Mouse (Mus musculus) lung, postnatal 0 days (tissue): Measurements from ENCODE around the gene Slc7a10. TPM values are rescaled to one million over a fixed set of nuclear protein-coding genes. Genes with fewer than 3 reads are reported as not detected.

ENCODE experiments used
- ATAC-seq: fragments of 200-750 bp; cut with Nextera tagmentation; 2 replicates; pipeline ENCODE4 v1.8.0; 2017; ENCODE audit warnings: moderate library complexity
- DNase-seq: peaks from one replicate; pipeline ENCODE4 v3.0.0-alpha.2; 2016; ENCODE audit warnings: low spot score
- H3K27ac ChIP-seq: fragments of 300-500 bp; sonication (generic); 2 replicates; pipeline ENCODE4 v1.5.1; 2014; ENCODE audit warnings: antibody characterized with exemption, mild to moderate bottlenecking, low read length, mixed read lengths
- H3K27me3 ChIP-seq: fragments of 300-500 bp; sonication (generic); replicated peaks from 2 replicates; pipeline ENCODE4 v1.6.1; 2014; ENCODE audit warnings: low read length, mixed read lengths; ENCODE audit not compliant: insufficient read depth
- H3K36me3 ChIP-seq: fragments of 300-500 bp; sonication (generic); 2 replicates; pipeline ENCODE4 v1.6.1; 2014; ENCODE audit warnings: low read length, mixed read lengths; ENCODE audit not compliant: insufficient read depth
- H3K4me1 ChIP-seq: fragments of 300-500 bp; sonication (generic); 2 replicates; pipeline ENCODE4 v1.6.1; 2014; ENCODE audit warnings: antibody characterized with exemption, low read depth, low read length, mixed read lengths; ENCODE audit not compliant: insufficient read depth
- H3K4me2 ChIP-seq: fragments of 300-500 bp; sonication (generic); replicated peaks from 2 replicates; pipeline ENCODE4 v1.6.1; 2014; ENCODE audit warnings: low read depth, mild to moderate bottlenecking, low read length, moderate library complexity, mixed read lengths
- H3K4me3 ChIP-seq: fragments of 300-500 bp; sonication (generic); 2 replicates; pipeline ENCODE4 v1.5.1; 2014; ENCODE audit warnings: low read depth, low read length
- H3K9ac ChIP-seq: fragments of 300-500 bp; sonication (generic); replicated peaks from 2 replicates; pipeline ENCODE4 v1.6.1; 2014; ENCODE audit warnings: low read depth, mild to moderate bottlenecking
- H3K9me3 ChIP-seq: fragments of 300-500 bp; sonication (generic); 2 replicates; pipeline ENCODE4 v1.6.1; 2016; ENCODE audit warnings: low read length, mixed read lengths
- CTCF ChIP-seq: IDR thresholded peaks from 2 replicates; pipeline ENCODE4 v1.5.1; 2016; ENCODE audit warnings: antibody characterized with exemption, mild to moderate bottlenecking
- EP300 ChIP-seq: IDR thresholded peaks from 2 replicates; pipeline ENCODE4 v1.6.1; 2016; ENCODE audit warnings: antibody characterized with exemption, mild to moderate bottlenecking, control low read depth
- WGBS: fragments of 180-500 bp; shearing (Covaris S2); extraction: QIAGEN DNeasy Blood & Tissue Kit; methylation state at CpG from one replicate; pipeline ENCODE4 v1.1.7; 2014; 5-methylcytosine and 5-hydroxymethylcytosine counted together
- polyA plus RNA-seq: library from polyadenylated mRNA; unstranded; fragments of >200 nt; fragmentation: Nextera tagmentation; extraction: Ambion mirVana; gene quantifications from 2 replicates; pipeline ENCODE4 v1.2.1, GENCODE M21; 2015

The Slc7a10 gene
- polyA plus RNA-seq, 1 experiment from 2014 or later = 21.7 TPM

- peak overlapping the region; percentile 59 for H3K4me2 ChIP-seq
- H3K27me3 ChIP-seq = peaks cover 19% of the 10 kb centered on the region
- DNase-seq (peak; percentile 42), ATAC-seq (peak; percentile 69)
- TF ChIP-seq CTCF = peak; percentile 63
- no peak for TF ChIP-seq EP300
- no peak overlapping the region for H3K9ac ChIP-seq
- peak overlapping the region; percentile 26 for H3K4me3 ChIP-seq
- 0 out of 2 replicates have a peak, but pooled peaks cover 2% of the 10 kb centered on the region for H3K4me1 ChIP-seq
- no peak overlapping the region for H3K27ac ChIP-seq
- H3K36me3 ChIP-seq = no peaks in the 10 kb centered on the region
- 2% methylated on average over 53 of the region's 54 CpGs for WGBS
- peaks cover 4% of the 10 kb centered on the region for H3K9me3 ChIP-seq
Observed at GRCm38 (mm10) chr7:35184833-35185724, 1.1 kb upstream of the Slc7a10 start.

GRCm38 (mm10) chr7:35189699-35190098, 3.5 kb downstream of the Slc7a10 start:
- Histone ChIP-seq H3K4me3 (no peak overlapping the region), H3K9ac (no peak overlapping the region), H3K27ac (no peak overlapping the region), H3K9me3 (no peaks in the 10 kb centered on the region), H3K36me3 (no peaks in the 10 kb centered on the region), H3K27me3 (peaks cover 19% of the 10 kb centered on the region), H3K4me1 (0 out of 2 replicates have a peak, but pooled peaks cover 2% of the 10 kb centered on the region), H3K4me2 (no peak overlapping the region)
- 47% methylated on average over 5 of the region's 5 CpGs for WGBS
- TF ChIP-seq EP300 = no peak
- TF ChIP-seq CTCF = no peak
- no peak for DNase-seq
- ATAC-seq = no peak

- Histone ChIP-seq H3K4me3 (no peak overlapping the region), H3K4me1 (no peaks in the 10 kb centered on the region), H3K9me3 (no peaks in the 10 kb centered on the region), H3K9ac (no peak overlapping the region), H3K27me3 (peaks cover 7% of the 10 kb centered on the region), H3K27ac (no peak overlapping the region), H3K36me3 (no peaks in the 10 kb centered on the region), H3K4me2 (no peak overlapping the region)
- no peak for DNase-seq
- 34% methylated on average over 2 of the region's 2 CpGs for WGBS
- ATAC-seq = no peak
- TF ChIP-seq EP300 (no peak), CTCF (no peak)
Observed at GRCm38 (mm10) chr7:35191276-35191675, 5.1 kb downstream of the Slc7a10 start.

GRCm38 (mm10) chr7:35197022-35197421, 10.8 kb downstream of the Slc7a10 start:
- TF ChIP-seq CTCF (no peak), EP300 (no peak)
- H3K9ac ChIP-seq = no peak overlapping the region
- no peak overlapping the region for H3K4me3 ChIP-seq
- no peaks in the 10 kb centered on the region for H3K27me3 ChIP-seq
- H3K36me3 ChIP-seq = no peaks in the 10 kb centered on the region
- H3K4me2 ChIP-seq = no peak overlapping the region
- WGBS = 41% methylated on average over 2 of the region's 2 CpGs
- H3K4me1 ChIP-seq = no peaks in the 10 kb centered on the region
- H3K27ac ChIP-seq = 0 out of 2 replicates have a peak overlapping the region, but pooled peaks have one; percentile 26
- no peaks in the 10 kb centered on the region for H3K9me3 ChIP-seq
- ATAC-seq (peak; percentile 87), DNase-seq (peak; percentile 77)

GRCm38 (mm10) chr7:35198981-35199754, 13.0 kb downstream of the Slc7a10 start:
- TF ChIP-seq CTCF (no peak), EP300 (no peak)
- H3K36me3 ChIP-seq = 0 out of 2 replicates have a peak, but pooled peaks cover 4% of the 10 kb centered on the region
- peak; percentile 7; the same call in 1 of the 2 replicates for ATAC-seq
- no peaks in the 10 kb centered on the region for H3K27me3 ChIP-seq
- H3K27ac ChIP-seq = no peak overlapping the region
- no peak overlapping the region for H3K9ac ChIP-seq
- DNase-seq = peak; percentile 19
- no peak overlapping the region for H3K4me3 ChIP-seq
- no peak overlapping the region for H3K4me2 ChIP-seq
- no peaks in the 10 kb centered on the region for H3K4me1 ChIP-seq
- no peaks in the 10 kb centered on the region for H3K9me3 ChIP-seq
- WGBS = 80% methylated on average over 12 of the region's 12 CpGs

- TF ChIP-seq CTCF = no peak
- TF ChIP-seq EP300 = no peak
- Histone ChIP-seq H3K4me3 (no peak overlapping the region), H3K27me3 (no peaks in the 10 kb centered on the region), H3K9me3 (no peaks in the 10 kb centered on the region), H3K9ac (no peak overlapping the region), H3K36me3 (0 out of 2 replicates have a peak, but pooled peaks cover 4% of the 10 kb centered on the region), H3K27ac (no peak overlapping the region), H3K4me2 (no peak overlapping the region), H3K4me1 (no peaks in the 10 kb centered on the region)
- DNase-seq (peak; percentile 67), ATAC-seq (peak; percentile 49)
Observed at GRCm38 (mm10) chr7:35199755-35200154, 13.6 kb downstream of the Slc7a10 start.
